9 mouse cellular contexts compared by ENCODE assay signal in genomic region chr1:75052091-75052490, GRCm38 (mm10).
DNase-seq lines count a peak whose midpoint lies in the region; ATAC-seq and TF ChIP-seq lines count a peak whose summit lies in the region.
"Had no signal": no experiment of that assay in that cellular context is flagged by ENCODE, and none has a peak within 500 bp of the region (broad histone marks: within the 10 kb centered on the region; RNA-seq: fewer than 3 reads in every experiment).

No protein-coding gene starts in this region.

- H3K9me3 ChIP-seq in hindbrain, postnatal 0 days (ENCODE audit: low read length), result no peaks in the 10 kb centered on the region
- H3K9me3 ChIP-seq in hindbrain, embryonic 12.5 days (replicated peaks), result no peaks in the 10 kb centered on the region
- H3K9me3 ChIP-seq: embryonic facial prominence, embryonic 15.5 days; neural tube, embryonic 13.5 days had no signal

- H3K27ac ChIP-seq in hindbrain, postnatal 0 days, result no peak overlapping the region
- H3K27ac ChIP-seq in hindbrain, embryonic 12.5 days, result no peak overlapping the region
- H3K27ac ChIP-seq: embryonic facial prominence, embryonic 15.5 days; neural tube, embryonic 13.5 days had no signal

- no peak overlapping the region for H3K9ac ChIP-seq in hindbrain, postnatal 0 days (replicated peaks; ENCODE audit: low read length)
- H3K9ac ChIP-seq in hindbrain, embryonic 12.5 days, result no peak overlapping the region
- H3K9ac ChIP-seq: embryonic facial prominence, embryonic 15.5 days; neural tube, embryonic 13.5 days had no signal

- no peaks in the 10 kb centered on the region for H3K36me3 ChIP-seq in hindbrain, postnatal 0 days (ENCODE audit: insufficient read depth, low read length)
- H3K36me3 ChIP-seq in hindbrain, embryonic 12.5 days, result no peaks in the 10 kb centered on the region
- H3K36me3 ChIP-seq: embryonic facial prominence, embryonic 15.5 days; neural tube, embryonic 13.5 days had no signal

- no peak overlapping the region for H3K4me3 ChIP-seq in hindbrain, postnatal 0 days (ENCODE audit: low read length)
- no peak overlapping the region for H3K4me3 ChIP-seq in hindbrain, embryonic 12.5 days
- H3K4me3 ChIP-seq: embryonic facial prominence, embryonic 15.5 days; neural tube, embryonic 13.5 days had no signal

- no peaks in the 10 kb centered on the region; the same call in 1 of the 2 replicates for H3K27me3 ChIP-seq in hindbrain, postnatal 0 days (ENCODE audit: insufficient read depth, low read length)
- no peaks in the 10 kb centered on the region for H3K27me3 ChIP-seq in hindbrain, embryonic 12.5 days
- H3K27me3 ChIP-seq: embryonic facial prominence, embryonic 15.5 days; neural tube, embryonic 13.5 days had no signal

- no peak overlapping the region for H3K4me2 ChIP-seq in hindbrain, postnatal 0 days (ENCODE audit: low read depth, low read length)
- H3K4me2 ChIP-seq in hindbrain, embryonic 12.5 days (replicated peaks), result no peak overlapping the region
- H3K4me2 ChIP-seq: embryonic facial prominence, embryonic 15.5 days; neural tube, embryonic 13.5 days had no signal

- peak; percentile 74 for TF ChIP-seq CTCF in hindbrain, postnatal 0 days (IDR thresholded peaks at IDR 0.05; ENCODE audit: low read depth)

- no peaks in the 10 kb centered on the region for H3K4me1 ChIP-seq in hindbrain, postnatal 0 days (ENCODE audit: insufficient read depth, low read length)
- H3K4me1 ChIP-seq in hindbrain, embryonic 12.5 days, result no peaks in the 10 kb centered on the region
- H3K4me1 ChIP-seq: embryonic facial prominence, embryonic 15.5 days; neural tube, embryonic 13.5 days had no signal

- DNase-seq in hindbrain, postnatal 0 days (ENCODE audit: low spot score), result peak; percentile 77
- peak; percentile 33 for DNase-seq in A20 (ENCODE audit: low read depth, low spot score)
- peak; percentile 48 for DNase-seq in ES-CJ7 (ENCODE audit: low read depth, low spot score)
- peak; percentile 28 for DNase-seq in induced T-regulatory cell, adult 2 months (ENCODE audit: low read depth)
- no peak for DNase-seq in urinary bladder, postnatal 36 days (ENCODE audit: low spot score in 2 of 2)
- no peak for DNase-seq in thymus, postnatal 4 days

- WGBS in hindbrain, postnatal 0 days, result 34% methylated on average over 4 of the region's 4 CpGs
- WGBS in hindbrain, embryonic 12.5 days, result 35% methylated on average over 4 of the region's 4 CpGs

- no peak for ATAC-seq in hindbrain, postnatal 0 days
- no peak for ATAC-seq in hindbrain, embryonic 12.5 days (ENCODE audit: low FRiP score)

Comparison
In these comparisons a context has a peak if more than half of its experiments do, and no peak if none do; other contexts are left out.
1. DNase-seq: peak in hindbrain, postnatal 0 days (single experiment), A20 (single experiment), ES-CJ7 (single experiment) and induced T-regulatory cell, adult 2 months (single experiment); none in urinary bladder, postnatal 36 days (0 of 2) and thymus, postnatal 4 days (single experiment).